Mouse (Mus musculus): ENCODE results near the gene Arap2. TPM values are rescaled to one million over a fixed set of nuclear protein-coding genes. Genes with fewer than 3 reads are reported as not detected.

Gene Arap2
- 2.4 and 4.1 TPM in 2 replicates for polyA plus RNA-seq (2015; fragmentation: Nextera tagmentation; extraction: Ambion mirVana)

DNA sequence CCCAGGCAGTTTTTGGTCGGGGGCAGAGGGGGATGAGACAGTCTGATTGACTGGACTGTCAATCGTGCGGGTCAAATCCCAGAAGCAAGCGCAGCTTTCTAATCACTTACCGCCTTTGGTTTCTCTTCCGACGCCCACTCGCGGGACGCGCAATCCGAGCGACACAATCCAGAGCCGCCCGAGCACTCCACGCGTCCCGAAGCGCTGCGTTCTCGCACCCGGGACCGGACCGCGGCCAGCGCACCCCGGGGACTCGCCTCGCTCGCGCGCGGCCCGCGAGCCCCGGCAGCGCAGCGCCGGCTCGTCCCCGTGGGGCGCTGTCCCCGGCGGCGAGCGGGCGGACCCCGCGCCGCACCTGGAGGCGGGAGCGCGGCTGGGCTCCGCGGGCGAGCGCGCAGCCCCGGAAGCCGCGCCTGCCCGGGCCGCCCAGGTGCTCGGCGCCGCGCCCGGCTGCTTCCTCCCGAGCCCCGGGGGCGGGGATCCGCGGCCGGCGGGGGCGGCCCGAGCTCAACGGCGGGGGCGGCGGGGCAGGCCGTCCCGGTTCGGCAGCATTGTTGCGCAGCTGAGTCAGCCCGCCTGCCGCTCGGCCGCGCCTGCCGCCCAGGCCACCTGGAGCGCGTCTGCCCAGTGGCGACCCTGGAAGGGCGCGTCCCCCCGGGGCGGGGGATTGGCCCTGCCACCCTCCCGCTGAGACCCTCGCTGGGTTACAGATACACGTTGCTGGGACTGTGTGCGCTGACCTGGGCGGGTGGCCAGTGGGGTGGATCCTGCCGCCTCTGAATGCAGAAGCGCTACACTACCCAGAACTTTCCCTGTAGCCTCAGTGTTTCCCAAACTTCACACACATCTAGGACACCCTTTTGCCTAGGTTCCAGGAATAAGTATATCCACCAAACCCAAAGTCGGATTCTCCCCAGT, at the start of gene Arap2:
Gene Arap2 (minus strand): TSS at position 376 of the 918 bp plus-strand sequence.
- H3K9me3 ChIP-seq = no peaks in the 10 kb centered on the region
- H3K4me1 ChIP-seq (replicated peaks) = 0 out of 2 replicates have a peak, but pooled peaks cover 8% of the 10 kb centered on the region
- H3K36me3 ChIP-seq = no peaks in the 10 kb centered on the region
- H3K4me2 ChIP-seq = peak within 1 kb of the TSS; percentile 90
- H3K9ac ChIP-seq = peak within 1 kb of the TSS; percentile 76
- WGBS = under 1% methylated on average over 76 of the region's 106 CpGs
- H3K27ac ChIP-seq = no peak within 1 kb of the TSS
- peaks cover 3% of the 10 kb centered on the region; the same call in 1 of the 2 replicates for H3K27me3 ChIP-seq
- ATAC-seq (ENCODE audit: low FRiP score) = peak; percentile 92
- peak within 1 kb of the TSS; percentile 69 for H3K4me3 ChIP-seq

DNA sequence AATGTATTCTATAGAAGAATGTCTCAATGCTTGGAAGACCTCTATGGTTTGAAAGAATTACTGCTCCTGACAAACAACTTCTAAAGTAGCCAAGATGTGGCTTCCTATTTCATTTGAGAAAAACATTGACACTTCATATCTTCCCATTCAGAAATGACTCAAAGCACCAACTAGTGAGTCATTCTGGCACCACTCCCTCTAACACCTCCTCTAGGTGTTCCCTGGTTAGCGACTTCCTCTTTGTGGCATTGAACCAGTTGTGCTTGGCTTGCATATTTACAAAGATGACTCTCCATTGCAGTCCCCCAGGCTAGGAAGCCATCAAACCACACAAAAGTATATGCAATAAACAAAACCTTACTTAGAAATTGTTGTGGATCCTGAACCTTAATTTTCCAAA, 49.8 kb upstream of the Arap2 start:
- Histone ChIP-seq H3K36me3 (no peaks in the 10 kb centered on the region), H3K27me3 (no peaks in the 10 kb centered on the region), H3K9ac (no peak overlapping the region), H3K4me3 (no peak overlapping the region), H3K4me1 (replicated peaks) (no peaks in the 10 kb centered on the region), H3K9me3 (no peaks in the 10 kb centered on the region), H3K27ac (no peak overlapping the region), H3K4me2 (no peak overlapping the region)
- ATAC-seq (ENCODE audit: low FRiP score) = no peak
- 84% methylated on average over 1 of the region's 1 CpGs for WGBS

DNA sequence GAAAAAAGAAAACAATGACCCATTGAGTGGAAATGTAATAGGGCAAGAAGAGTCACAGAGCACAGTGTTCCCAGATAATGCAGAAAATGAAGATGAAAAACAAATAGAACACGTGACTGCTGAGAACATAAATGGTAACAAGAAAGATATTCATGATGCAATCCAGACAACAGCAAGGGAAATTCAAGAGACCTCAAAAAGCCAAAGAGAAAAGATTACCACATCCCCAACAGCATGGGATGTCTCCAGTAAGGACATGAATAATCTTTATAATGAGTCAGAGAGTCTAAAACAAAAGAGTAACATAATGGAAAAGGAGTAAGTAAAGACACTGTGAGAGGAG, 48.1 kb upstream of the Arap2 start:
- WGBS = 29% methylated on average over 1 of the region's 1 CpGs
- no peak overlapping the region for H3K4me2 ChIP-seq
- no peaks in the 10 kb centered on the region for H3K27me3 ChIP-seq
- ATAC-seq (ENCODE audit: low FRiP score) = peak; percentile 13; the same call in 1 of the 2 replicates
- no peaks in the 10 kb centered on the region for H3K4me1 ChIP-seq (replicated peaks)
- H3K9me3 ChIP-seq = no peaks in the 10 kb centered on the region
- H3K9ac ChIP-seq = no peak overlapping the region
- H3K27ac ChIP-seq = no peak overlapping the region
- H3K36me3 ChIP-seq = no peaks in the 10 kb centered on the region
- no peak overlapping the region for H3K4me3 ChIP-seq

DNA sequence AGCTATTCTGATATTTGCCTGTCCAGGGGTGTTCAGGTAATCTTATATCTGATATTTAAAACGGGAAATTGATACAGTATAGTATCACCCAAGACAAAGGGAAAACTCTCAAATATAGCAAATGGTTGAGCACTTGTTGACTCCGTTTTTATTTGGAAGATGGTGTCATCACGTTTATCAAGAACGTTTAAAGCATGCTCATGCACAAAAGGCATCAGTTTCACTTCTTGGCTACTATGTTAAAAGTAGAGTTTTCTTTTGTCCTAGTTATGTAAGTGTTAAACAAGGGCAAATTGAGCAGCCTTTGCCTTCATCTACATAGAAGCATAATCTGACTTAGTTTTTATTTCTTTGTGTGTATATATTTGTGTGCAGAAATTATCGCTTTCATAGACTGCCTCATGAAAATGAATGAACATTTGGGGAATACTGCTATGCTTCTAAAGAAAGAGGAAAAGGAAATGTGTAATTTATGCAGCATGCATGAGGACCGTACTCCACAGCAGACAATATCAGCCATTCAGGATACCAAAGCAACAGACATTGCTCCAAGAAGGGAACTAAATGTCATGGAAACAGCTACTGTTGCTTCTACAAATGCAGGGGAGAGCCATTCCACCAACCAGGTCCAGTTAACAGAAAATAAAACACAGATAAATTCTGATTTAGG, 47.6 kb upstream of the Arap2 start, which contains the start of gene Dthd1:
Gene Dthd1 (plus strand): TSS at position 422 of the 670 bp plus-strand sequence.
- Histone ChIP-seq H3K9ac (no peak within 1 kb of the TSS), H3K36me3 (no peaks in the 10 kb centered on the region), H3K4me1 (replicated peaks) (no peaks in the 10 kb centered on the region), H3K27me3 (no peaks in the 10 kb centered on the region), H3K27ac (no peak within 1 kb of the TSS), H3K9me3 (peaks cover 3% of the 10 kb centered on the region; the same call in 1 of the 2 replicates), H3K4me2 (no peak within 1 kb of the TSS), H3K4me3 (no peak within 1 kb of the TSS)
- 57% methylated on average over 6 of the region's 6 CpGs for WGBS
- peak; percentile 82; the same call in 1 of the 2 replicates for ATAC-seq (ENCODE audit: low FRiP score)

DNA sequence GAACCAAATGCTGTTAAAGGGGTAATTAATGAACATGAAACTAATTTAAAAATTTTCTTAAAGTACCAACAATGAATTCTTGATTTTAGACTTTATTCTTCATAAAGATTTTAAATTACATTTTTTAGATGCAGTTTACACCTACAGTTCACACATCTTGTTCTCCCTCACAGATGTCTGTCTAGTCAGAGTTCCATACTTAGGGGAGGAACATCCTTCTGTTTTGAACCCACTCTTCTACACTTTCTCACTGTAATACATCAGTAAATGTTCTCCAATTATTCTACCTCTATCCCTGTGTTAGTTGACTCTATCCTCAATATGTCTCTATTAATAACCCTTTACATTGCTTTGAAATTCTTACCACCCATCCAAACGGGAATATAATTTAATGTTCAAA, 26.8 kb upstream of the Arap2 start:
- Histone ChIP-seq H3K27me3 (no peaks in the 10 kb centered on the region), H3K27ac (no peak overlapping the region), H3K9ac (no peak overlapping the region), H3K4me3 (no peak overlapping the region), H3K9me3 (no peaks in the 10 kb centered on the region), H3K4me1 (replicated peaks) (no peaks in the 10 kb centered on the region), H3K4me2 (no peak overlapping the region), H3K36me3 (no peaks in the 10 kb centered on the region)
- 82% methylated on average over 1 of the region's 1 CpGs for WGBS
- ATAC-seq (ENCODE audit: low FRiP score) = no peak

DNA sequence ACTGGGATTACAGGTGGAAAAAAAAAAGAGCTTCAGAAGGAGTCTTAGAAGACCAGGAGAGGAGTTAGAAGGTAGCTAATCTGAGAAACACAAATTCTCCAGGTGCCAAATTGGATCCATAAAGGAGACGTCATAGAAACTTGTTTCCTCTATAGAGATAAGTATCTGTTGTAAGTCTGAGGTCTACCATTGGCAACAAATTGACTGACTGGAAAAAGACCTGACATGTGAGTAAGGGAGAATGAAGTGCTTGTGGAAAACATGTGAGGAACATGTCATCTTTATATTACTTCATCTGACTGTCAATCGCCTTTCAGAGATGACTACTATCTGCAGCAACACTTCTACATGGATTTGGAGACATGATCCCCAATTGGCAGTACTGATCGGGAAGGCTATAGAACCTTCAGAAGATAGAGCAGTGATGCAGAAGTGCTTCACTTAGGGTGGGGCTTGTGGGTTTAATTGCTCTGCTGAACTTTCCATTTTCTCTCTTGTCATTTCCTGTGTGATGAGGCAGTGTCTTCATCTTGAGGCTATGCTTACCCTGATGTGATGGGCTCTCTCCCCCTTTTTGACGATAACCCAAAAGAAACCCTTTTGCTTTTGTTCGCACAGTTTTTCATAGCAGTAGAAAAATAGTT, 25.1 kb upstream of the Arap2 start:
- Histone ChIP-seq H3K4me2 (no peak overlapping the region), H3K27me3 (no peaks in the 10 kb centered on the region), H3K27ac (no peak overlapping the region), H3K36me3 (no peaks in the 10 kb centered on the region), H3K4me1 (replicated peaks) (no peaks in the 10 kb centered on the region), H3K9me3 (no peaks in the 10 kb centered on the region), H3K9ac (no peak overlapping the region), H3K4me3 (no peak overlapping the region)
- ATAC-seq (ENCODE audit: low FRiP score) = no peak
- WGBS = 92% methylated on average over 5 of the region's 5 CpGs

DNA sequence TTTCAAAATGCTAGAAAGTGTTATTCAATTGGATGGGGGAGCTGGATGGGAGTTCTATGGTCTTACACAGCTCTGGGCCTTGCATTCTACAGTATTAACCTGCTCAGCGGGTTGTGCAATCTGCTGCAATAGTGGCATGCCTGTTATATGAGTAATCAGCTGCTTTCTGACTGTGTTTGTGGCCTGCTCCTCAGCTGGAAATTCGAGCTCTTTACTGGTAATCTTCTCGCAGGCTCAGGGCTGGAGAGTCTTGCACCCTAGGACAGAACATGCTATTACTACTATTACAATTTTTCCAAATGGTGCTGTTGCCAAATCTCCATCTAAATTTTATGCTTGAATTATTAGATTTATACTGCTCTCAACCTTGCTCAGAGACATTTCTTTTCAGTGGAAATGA, 20.9 kb upstream of the Arap2 start:
- Histone ChIP-seq H3K9ac (no peak overlapping the region), H3K27me3 (no peaks in the 10 kb centered on the region), H3K9me3 (no peaks in the 10 kb centered on the region), H3K4me3 (no peak overlapping the region), H3K4me1 (replicated peaks) (no peaks in the 10 kb centered on the region), H3K27ac (no peak overlapping the region), H3K4me2 (no peak overlapping the region), H3K36me3 (no peaks in the 10 kb centered on the region)
- ATAC-seq (ENCODE audit: low FRiP score) = no peak
- WGBS = 90% methylated on average over 3 of the region's 3 CpGs

DNA sequence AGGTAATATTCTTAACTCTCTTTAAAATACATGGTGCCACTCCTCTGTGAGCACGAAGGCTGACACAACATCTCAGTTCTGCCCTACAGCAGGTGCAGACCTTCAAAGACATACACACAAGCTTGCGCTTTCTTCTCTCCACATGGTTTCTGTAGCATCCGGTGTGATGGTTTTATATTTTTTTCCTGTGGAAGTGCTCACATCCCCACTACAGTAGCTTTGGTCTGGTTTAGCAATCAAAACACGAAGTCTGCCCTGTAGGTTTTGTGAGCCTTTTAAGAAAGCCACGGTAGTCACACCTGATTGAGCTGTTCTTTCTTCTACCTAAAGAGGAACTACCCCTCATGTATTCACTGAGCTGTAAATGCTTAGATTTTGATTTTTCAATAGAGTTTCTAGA, 12.7 kb upstream of the Arap2 start:
- H3K4me1 ChIP-seq (replicated peaks) = no peaks in the 10 kb centered on the region
- H3K27me3 ChIP-seq = no peaks in the 10 kb centered on the region
- no peak overlapping the region for H3K4me2 ChIP-seq
- H3K9ac ChIP-seq = no peak overlapping the region
- no peak overlapping the region for H3K27ac ChIP-seq
- no peak overlapping the region for H3K4me3 ChIP-seq
- ATAC-seq (ENCODE audit: low FRiP score) = no peak
- 79% methylated on average over 5 of the region's 5 CpGs for WGBS
- H3K36me3 ChIP-seq = no peaks in the 10 kb centered on the region
- H3K9me3 ChIP-seq = no peaks in the 10 kb centered on the region

DNA sequence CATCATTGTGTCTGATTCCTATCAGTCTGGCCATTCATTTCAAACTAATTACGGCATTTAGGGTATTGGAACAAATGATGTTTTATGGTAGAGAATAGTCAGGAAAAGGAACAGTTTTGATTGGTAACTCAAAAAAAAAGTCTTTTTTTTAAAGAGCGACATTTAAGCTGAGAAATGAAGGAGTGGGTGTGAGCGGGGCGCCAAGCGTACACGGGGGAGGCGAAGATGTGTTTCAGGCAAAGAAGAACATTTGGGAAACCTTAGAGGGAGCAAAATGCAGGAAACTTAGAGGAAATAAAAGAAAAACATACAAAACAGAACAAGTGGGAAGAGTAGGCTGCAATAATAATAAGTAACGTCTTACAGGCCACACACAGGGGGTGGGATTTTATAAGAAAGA, 11.8 kb upstream of the Arap2 start:
- no peak for ATAC-seq (ENCODE audit: low FRiP score)
- no peaks in the 10 kb centered on the region for H3K27me3 ChIP-seq
- H3K9ac ChIP-seq = no peak overlapping the region
- no peaks in the 10 kb centered on the region for H3K9me3 ChIP-seq
- H3K4me2 ChIP-seq = no peak overlapping the region
- no peaks in the 10 kb centered on the region for H3K4me1 ChIP-seq (replicated peaks)
- H3K36me3 ChIP-seq = no peaks in the 10 kb centered on the region
- H3K4me3 ChIP-seq = no peak overlapping the region
- 85% methylated on average over 8 of the region's 8 CpGs for WGBS
- H3K27ac ChIP-seq = no peak overlapping the region

DNA sequence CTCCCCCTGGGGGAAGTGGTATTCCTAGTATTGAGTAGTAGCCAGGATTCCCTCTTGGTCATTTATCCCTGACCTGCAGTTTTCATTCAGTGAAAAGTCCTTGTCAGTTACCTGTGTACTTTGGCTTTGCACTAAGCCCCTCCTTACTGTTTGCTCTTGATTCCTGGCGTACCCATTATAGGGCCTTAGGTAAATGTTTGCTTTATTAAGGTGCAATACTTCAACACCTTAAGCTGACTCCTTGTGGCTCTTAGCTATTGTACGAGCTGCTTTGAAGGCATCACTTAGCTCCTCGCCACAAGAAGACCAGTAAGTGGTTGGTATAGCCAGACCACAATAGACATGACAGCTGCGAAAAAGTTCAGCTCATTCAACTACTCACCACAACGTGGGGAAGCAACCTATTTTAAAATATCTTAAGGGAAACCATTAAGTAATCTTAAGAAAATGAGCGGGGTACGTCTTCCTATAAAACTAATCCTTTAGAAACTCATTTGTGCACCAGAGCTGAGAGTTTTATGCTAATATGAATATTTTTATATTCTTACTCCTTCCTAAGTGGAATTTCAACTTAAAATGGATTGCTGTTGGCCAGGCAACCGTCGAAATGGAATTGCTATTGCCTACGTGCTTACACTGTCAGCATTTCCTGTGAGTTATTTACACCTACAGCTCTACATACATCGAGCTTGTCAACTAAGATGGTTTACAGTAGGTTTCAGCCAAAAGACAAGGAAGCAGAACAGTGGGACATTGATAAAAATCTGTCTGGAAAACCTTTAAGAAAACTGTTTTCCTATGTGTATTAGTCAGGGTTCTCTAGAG, 6.0 kb upstream of the Arap2 start:
- H3K9me3 ChIP-seq = no peaks in the 10 kb centered on the region
- H3K36me3 ChIP-seq = no peaks in the 10 kb centered on the region
- H3K4me3 ChIP-seq = no peak overlapping the region
- H3K9ac ChIP-seq = no peak overlapping the region
- WGBS = 89% methylated on average over 11 of the region's 11 CpGs
- no peak overlapping the region for H3K27ac ChIP-seq
- no peak overlapping the region for H3K4me2 ChIP-seq
- no peaks in the 10 kb centered on the region for H3K4me1 ChIP-seq (replicated peaks)
- ATAC-seq (ENCODE audit: low FRiP score) = no peak
- peaks cover under 1% of the 10 kb centered on the region; the same call in 1 of the 2 replicates for H3K27me3 ChIP-seq

DNA sequence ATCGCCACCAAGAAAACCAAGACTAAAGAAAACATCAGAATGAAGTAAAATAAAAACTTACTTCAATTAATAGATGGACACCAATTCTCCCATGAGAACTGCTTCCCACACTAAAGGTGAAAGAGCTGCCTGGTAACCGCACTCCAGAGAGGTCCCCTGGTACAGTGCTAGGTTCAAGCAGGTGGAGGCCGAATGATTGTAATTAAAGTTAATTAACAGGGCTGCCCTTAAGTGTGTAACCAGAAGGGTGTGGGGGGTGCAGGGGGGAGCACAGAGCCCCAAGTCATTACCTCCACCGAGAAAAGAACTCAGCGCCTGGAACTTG, 538 bp downstream of the Arap2 start:
- Histone ChIP-seq H3K9me3 (no peaks in the 10 kb centered on the region), H3K4me2 (peak overlapping the region; percentile 90), H3K36me3 (no peaks in the 10 kb centered on the region), H3K9ac (peak overlapping the region; percentile 76), H3K27ac (no peak overlapping the region), H3K4me3 (peak overlapping the region; percentile 69), H3K27me3 (peaks cover 3% of the 10 kb centered on the region; the same call in 1 of the 2 replicates), H3K4me1 (replicated peaks) (peaks cover 10% of the 10 kb centered on the region; the same call in 1 of the 2 replicates)
- ATAC-seq (ENCODE audit: low FRiP score) = peak; percentile 67
- WGBS = 14% methylated on average over 5 of the region's 5 CpGs

Measured in hindbrain, embryonic 13.5 days (tissue).